Mouse (Mus musculus): ENCODE measurements at regions not wholly inside any gene's neighbourhood (a gene's known extent, or its start where the extent isn't known, plus 50 kb on each side); places are given as distances from the start of the nearest gene placed in this dataset.

GRCm38 (mm10) chr17:16101548-16101947, 270.7 kb upstream of the Rgmb start:
- no peak overlapping the region for H3K27ac ChIP-seq (ENCODE audit: poor library complexity, severe bottlenecking)
- H3K4me3 ChIP-seq, result no peak overlapping the region
- no peaks in the 10 kb centered on the region for H3K27me3 ChIP-seq (replicated peaks)
- H3K9me3 ChIP-seq (replicated peaks), result no peaks in the 10 kb centered on the region
- no peak for ATAC-seq (ENCODE audit: insufficient number of reproducible peaks, low FRiP score)
- H3K4me1 ChIP-seq (replicated peaks), result no peaks in the 10 kb centered on the region
- 44% methylated on average over 2 of the region's 2 CpGs for WGBS
- no peak overlapping the region for H3K9ac ChIP-seq
- no peaks in the 10 kb centered on the region for H3K36me3 ChIP-seq
- no peak overlapping the region for H3K4me2 ChIP-seq

GRCm38 (mm10) chr17:16092952-16093351, 262.1 kb upstream of the Rgmb start:
- 75% methylated on average over 4 of the region's 4 CpGs for WGBS
- no peak overlapping the region for H3K9ac ChIP-seq
- no peaks in the 10 kb centered on the region for H3K36me3 ChIP-seq
- ATAC-seq (ENCODE audit: insufficient number of reproducible peaks, low FRiP score), result no peak
- no peak overlapping the region for H3K4me2 ChIP-seq
- H3K4me3 ChIP-seq, result no peak overlapping the region
- no peaks in the 10 kb centered on the region for H3K4me1 ChIP-seq (replicated peaks)
- H3K27me3 ChIP-seq (replicated peaks), result no peaks in the 10 kb centered on the region
- H3K27ac ChIP-seq (ENCODE audit: poor library complexity, severe bottlenecking), result no peak overlapping the region
- H3K9me3 ChIP-seq (replicated peaks), result no peaks in the 10 kb centered on the region

- H3K36me3 ChIP-seq, result no peaks in the 10 kb centered on the region
- WGBS, result 76% methylated on average over 8 of the region's 8 CpGs
- ATAC-seq (ENCODE audit: insufficient number of reproducible peaks, low FRiP score), result no peak
- no peak overlapping the region for H3K4me2 ChIP-seq
- H3K9me3 ChIP-seq (replicated peaks), result no peaks in the 10 kb centered on the region
- no peaks in the 10 kb centered on the region for H3K4me1 ChIP-seq (replicated peaks)
- H3K4me3 ChIP-seq, result no peak overlapping the region
- no peak overlapping the region for H3K27ac ChIP-seq (ENCODE audit: poor library complexity, severe bottlenecking)
- no peaks in the 10 kb centered on the region for H3K27me3 ChIP-seq (replicated peaks)
- H3K9ac ChIP-seq, result no peak overlapping the region
These were observed 258.9 kb upstream of the Rgmb start for GRCm38 (mm10) chr17:16089619-16090280.

GRCm38 (mm10) chr17:16088879-16089618, 258.2 kb upstream of the Rgmb start:
- H3K4me3 ChIP-seq, result no peak overlapping the region
- H3K27me3 ChIP-seq (replicated peaks), result no peaks in the 10 kb centered on the region
- H3K4me2 ChIP-seq, result no peak overlapping the region
- H3K4me1 ChIP-seq (replicated peaks), result no peaks in the 10 kb centered on the region
- 57% methylated on average over 5 of the region's 5 CpGs for WGBS
- H3K9ac ChIP-seq, result no peak overlapping the region
- ATAC-seq (ENCODE audit: insufficient number of reproducible peaks, low FRiP score), result no peak
- no peaks in the 10 kb centered on the region for H3K9me3 ChIP-seq (replicated peaks)
- no peaks in the 10 kb centered on the region for H3K36me3 ChIP-seq
- H3K27ac ChIP-seq (ENCODE audit: poor library complexity, severe bottlenecking), result no peak overlapping the region

GRCm38 (mm10) chr17:16087046-16087445, 256.2 kb upstream of the Rgmb start:
- H3K36me3 ChIP-seq, result no peaks in the 10 kb centered on the region
- H3K4me1 ChIP-seq (replicated peaks), result no peaks in the 10 kb centered on the region
- H3K27ac ChIP-seq (ENCODE audit: poor library complexity, severe bottlenecking), result no peak overlapping the region
- no peaks in the 10 kb centered on the region for H3K27me3 ChIP-seq (replicated peaks)
- H3K9ac ChIP-seq, result no peak overlapping the region
- no peak overlapping the region for H3K4me2 ChIP-seq
- no peak overlapping the region for H3K4me3 ChIP-seq
- no peak for ATAC-seq (ENCODE audit: insufficient number of reproducible peaks, low FRiP score)
- WGBS, result 65% methylated on average over 2 of the region's 2 CpGs
- no peaks in the 10 kb centered on the region for H3K9me3 ChIP-seq (replicated peaks)

- H3K9me3 ChIP-seq (replicated peaks), result no peaks in the 10 kb centered on the region
- 71% methylated on average over 3 of the region's 3 CpGs for WGBS
These were observed 252.0 kb upstream of the Rgmb start for GRCm38 (mm10) chr17:16082842-16083241.

GRCm38 (mm10) chr17:16078549-16078948, 247.7 kb upstream of the Rgmb start:
- 66% methylated on average over 3 of the region's 3 CpGs for WGBS
- ATAC-seq (ENCODE audit: insufficient number of reproducible peaks, low FRiP score), result no peak

More at GRCm38 (mm10) chr17:16082842-16083241, 252.0 kb upstream of the Rgmb start:
- H3K36me3 ChIP-seq, result no peaks in the 10 kb centered on the region
- no peak overlapping the region for H3K4me2 ChIP-seq
- H3K9ac ChIP-seq, result no peak overlapping the region
- no peak overlapping the region for H3K27ac ChIP-seq (ENCODE audit: poor library complexity, severe bottlenecking)
- no peak overlapping the region for H3K4me3 ChIP-seq
- H3K27me3 ChIP-seq (replicated peaks), result no peaks in the 10 kb centered on the region
- no peak for ATAC-seq (ENCODE audit: insufficient number of reproducible peaks, low FRiP score)
- H3K4me1 ChIP-seq (replicated peaks), result no peaks in the 10 kb centered on the region

GRCm38 (mm10) chr17:16069334-16069733, 238.5 kb upstream of the Rgmb start:
- Histone ChIP-seq H3K27me3 (replicated peaks) (no peaks in the 10 kb centered on the region), H3K4me1 (replicated peaks) (no peaks in the 10 kb centered on the region), H3K4me3 (no peak overlapping the region), H3K9ac (no peak overlapping the region), H3K27ac (ENCODE audit: poor library complexity, severe bottlenecking) (no peak overlapping the region), H3K36me3 (no peaks in the 10 kb centered on the region), H3K9me3 (replicated peaks) (no peaks in the 10 kb centered on the region), H3K4me2 (no peak overlapping the region)
- ATAC-seq (ENCODE audit: insufficient number of reproducible peaks, low FRiP score), result no peak
- WGBS, result 32% methylated on average over 1 of the region's 1 CpGs

More at GRCm38 (mm10) chr17:16078549-16078948, 247.7 kb upstream of the Rgmb start:
- H3K4me3 ChIP-seq, result no peak overlapping the region
- no peak overlapping the region for H3K4me2 ChIP-seq
- no peaks in the 10 kb centered on the region for H3K9me3 ChIP-seq (replicated peaks)
- no peak overlapping the region for H3K9ac ChIP-seq
- H3K4me1 ChIP-seq (replicated peaks), result no peaks in the 10 kb centered on the region
- no peaks in the 10 kb centered on the region for H3K36me3 ChIP-seq
- H3K27ac ChIP-seq (ENCODE audit: poor library complexity, severe bottlenecking), result no peak overlapping the region
- H3K27me3 ChIP-seq (replicated peaks), result no peaks in the 10 kb centered on the region

GRCm38 (mm10) chr17:16067858-16068257, 237.0 kb upstream of the Rgmb start:
- Histone ChIP-seq H3K36me3 (no peaks in the 10 kb centered on the region), H3K27ac (ENCODE audit: poor library complexity, severe bottlenecking) (no peak overlapping the region), H3K27me3 (replicated peaks) (no peaks in the 10 kb centered on the region), H3K9me3 (replicated peaks) (no peaks in the 10 kb centered on the region), H3K4me1 (replicated peaks) (no peaks in the 10 kb centered on the region), H3K9ac (no peak overlapping the region), H3K4me2 (no peak overlapping the region), H3K4me3 (no peak overlapping the region)
- 82% methylated on average over 2 of the region's 2 CpGs for WGBS
- ATAC-seq (ENCODE audit: insufficient number of reproducible peaks, low FRiP score), result no peak

GRCm38 (mm10) chr17:16054481-16054880, 223.6 kb upstream of the Rgmb start:
- WGBS, result 27% methylated on average over 3 of the region's 3 CpGs
- Histone ChIP-seq H3K36me3 (no peaks in the 10 kb centered on the region), H3K27ac (ENCODE audit: poor library complexity, severe bottlenecking) (no peak overlapping the region), H3K9ac (no peak overlapping the region), H3K4me1 (replicated peaks) (no peaks in the 10 kb centered on the region), H3K4me2 (no peak overlapping the region), H3K9me3 (replicated peaks) (no peaks in the 10 kb centered on the region), H3K27me3 (replicated peaks) (no peaks in the 10 kb centered on the region), H3K4me3 (no peak overlapping the region)
- ATAC-seq (ENCODE audit: insufficient number of reproducible peaks, low FRiP score), result no peak

- ATAC-seq (ENCODE audit: insufficient number of reproducible peaks, low FRiP score), result no peak
- H3K36me3 ChIP-seq, result no peaks in the 10 kb centered on the region
- no peak overlapping the region for H3K4me3 ChIP-seq
- no peaks in the 10 kb centered on the region for H3K27me3 ChIP-seq (replicated peaks)
- H3K9ac ChIP-seq, result no peak overlapping the region
- no peak overlapping the region for H3K27ac ChIP-seq (ENCODE audit: poor library complexity, severe bottlenecking)
- no peak overlapping the region for H3K4me2 ChIP-seq
- no peaks in the 10 kb centered on the region for H3K9me3 ChIP-seq (replicated peaks)
- 59% methylated on average over 5 of the region's 5 CpGs for WGBS
- no peaks in the 10 kb centered on the region for H3K4me1 ChIP-seq (replicated peaks)
These were observed 220.9 kb upstream of the Rgmb start for GRCm38 (mm10) chr17:16051713-16052112.
